Mouse (Mus musculus) CH12.LX (cell line): ENCODE data around the gene Pde4b.

Experiments
- CTCF ChIP-seq, 2 experiments: IDR thresholded peaks in 1 of 2; conservative IDR thresholded peaks in 1 of 2; 2 replicates each; pipeline ENCODE4 v1.5.1; 2011 to 2012; ENCODE audit warnings: low read depth in 2 of 2, low read length in 2 of 2, improper control_type of control experiment in 1 of 2, inconsistent platforms in 1 of 2, mild to moderate bottlenecking in 1 of 2, moderate library complexity in 1 of 2
- MYC ChIP-seq: IDR thresholded peaks from 2 replicates; pipeline ENCODE4 v1.6.1; 2011; ENCODE audit warnings: low read depth, mild to moderate bottlenecking, improper control_type of control experiment, low read length
- POLR2AphosphoS2 ChIP-seq: IDR thresholded peaks from 2 replicates; pipeline ENCODE4 v1.6.1; 2011; ENCODE audit warnings: low read depth, low read length, improper control_type of control experiment
- USF2 ChIP-seq: conservative IDR thresholded peaks from 2 replicates; pipeline ENCODE4 v1.6.1; 2011; ENCODE audit warnings: low read depth, low read length, improper control_type of control experiment
- ZKSCAN1 ChIP-seq: IDR thresholded peaks from 2 replicates; pipeline ENCODE4 v1.6.1; 2012; ENCODE audit warnings: low read depth, inconsistent platforms, low read length, improper control_type of control experiment, borderline replicate concordance

DNA sequence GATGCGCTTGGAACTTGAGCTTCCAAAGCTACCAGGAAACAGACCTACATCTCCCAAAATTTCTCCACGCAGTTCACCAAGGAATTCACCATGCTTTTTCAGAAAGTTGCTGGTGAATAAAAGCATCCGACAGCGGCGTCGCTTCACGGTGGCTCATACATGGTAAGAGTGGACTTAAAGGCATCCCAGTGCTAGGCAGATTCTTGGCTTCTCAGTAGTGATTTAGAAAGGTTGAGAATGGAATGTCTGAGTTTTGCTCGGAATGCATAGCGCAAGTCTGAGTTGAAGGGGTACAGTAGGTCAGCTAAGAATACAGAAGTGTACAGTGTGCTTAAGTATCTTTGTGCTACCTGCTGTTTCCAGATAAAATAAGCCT is 167.9 kb downstream of the Pde4b start:
- TF ChIP-seq CTCF (conservative IDR thresholded peaks at IDR 0.05 in 1 of 2, IDR thresholded peaks at IDR 0.05 in 1 of 2; ENCODE audit: low read depth in 2 of 2, low read length in 2 of 2) (no peak), ZKSCAN1 (no peak), USF2 (no peak), POLR2AphosphoS2 (no peak), MYC (no peak)
